Mouse (Mus musculus) bone marrow macrophage, adult 2 months (primary cell): ENCODE measurements around the gene Igf2bp3.

Experiments used
- CTCF ChIP-seq: IDR thresholded peaks from 2 replicates; pipeline ENCODE4 v1.5.1; 2012; ENCODE audit warnings: low read depth, mild to moderate bottlenecking, low read length, moderate library complexity
- POLR2A ChIP-seq: IDR thresholded peaks from 2 replicates; pipeline ENCODE4 v1.6.1; 2012; ENCODE audit warnings: mild to moderate bottlenecking, low read depth, low read length, borderline replicate concordance

GRCm38 (mm10) chr6:49113895-49114294 lies 100.9 kb downstream of the Igf2bp3 start:
- TF ChIP-seq CTCF (no peak), POLR2A (no peak)
